In genomic region chr11:97641668-97642067, GRCm38 (mm10) we compare ENCODE assay signal across 12 mouse cellular contexts. TPM values are rescaled to one million over a fixed set of nuclear protein-coding genes. Genes with fewer than 3 reads are reported as not detected.
DNase-seq lines count a peak whose midpoint lies in the region; TF ChIP-seq lines count a peak whose summit lies in the region.
"Had no signal": no experiment of that assay in that cellular context is flagged by ENCODE, and none has a peak within 500 bp of the region (broad histone marks: within the 10 kb centered on the region; RNA-seq: fewer than 3 reads in every experiment).

No protein-coding gene starts in this region.

- H3K4me3 ChIP-seq in layer of hippocampus, adult 2 months = no peak overlapping the region
- no peak overlapping the region for H3K4me3 ChIP-seq in cortical plate, adult 2 months (ENCODE audit: insufficient read depth, low read length)
- H3K4me3 ChIP-seq in left cerebral cortex, adult 2 months = no peak overlapping the region
- H3K4me3 ChIP-seq: embryonic facial prominence, embryonic 13.5 days; hindbrain, embryonic 15.5 days had no signal

- TF ChIP-seq POLR2A in cortical plate, adult 2 months (IDR thresholded peaks at IDR 0.05; ENCODE audit: extremely low read depth, insufficient read depth, low read length) = no peak

- DNase-seq in layer of hippocampus, adult 2 months (ENCODE audit: low spot score in 2 of 2) = peak; percentile 68 to 83
- no peak for DNase-seq in layer of hippocampus, postnatal 10 days (ENCODE audit: low spot score in 2 of 2)
- peak; percentile 59 to 78 for DNase-seq in left cerebral cortex, adult 2 months (ENCODE audit: extremely low spot score in 1 of 2, low spot score in 2 of 2)
- peak; percentile 70 to 86 for DNase-seq in right cerebral cortex, postnatal 36 days (ENCODE audit: low spot score in 2 of 2)
- no peak for DNase-seq in adrenal gland, adult 2 months
- DNase-seq in spleen, adult 18-20 months = no peak
- DNase-seq: heart, adult 11 months; kidney, postnatal 10 days; thymus, postnatal 25 days had no signal

- no peak for TF ChIP-seq CTCF in layer of hippocampus, adult 2 months (conservative IDR thresholded peaks at IDR 0.05)
- TF ChIP-seq CTCF in cortical plate, adult 2 months (IDR thresholded peaks at IDR 0.05; ENCODE audit: extremely low read depth, insufficient read depth, low read length) = no peak
- TF ChIP-seq CTCF in left cerebral cortex, adult 2 months (IDR thresholded peaks at IDR 0.05) = no peak

- intact Hi-C loops in left cerebral cortex, adult 2 months (cut with DNase I) = no loop called here

- peaks cover 7% of the 10 kb centered on the region; the same call in 1 of the 2 replicates for H3K4me1 ChIP-seq in cortical plate, adult 2 months (ENCODE audit: control insufficient read depth, insufficient read depth, low read length)
- H3K4me1 ChIP-seq: embryonic facial prominence, embryonic 13.5 days; hindbrain, embryonic 15.5 days had no signal

- H3K27ac ChIP-seq in layer of hippocampus, adult 2 months = peak overlapping the region; percentile 82
- peak overlapping the region; percentile 66 for H3K27ac ChIP-seq in cortical plate, adult 2 months (ENCODE audit: insufficient read depth, low read length)
- peak overlapping the region; percentile 95 for H3K27ac ChIP-seq in left cerebral cortex, adult 2 months
- H3K27ac ChIP-seq: embryonic facial prominence, embryonic 13.5 days; hindbrain, embryonic 15.5 days had no signal

RNA-seq across cellular contexts. Expression of gene Epop, which starts 12.2 kb away (rescaled TPM):
- 10 to 100 TPM; 34.1 to 35.1 TPM for total RNA-seq in layer of hippocampus, adult 2 months (2021)
- 1 to 10 TPM; 7.4 to 9.8 TPM for total RNA-seq in layer of hippocampus, postnatal 10 days (2021)
- polyA plus RNA-seq in cortical plate, adult 2 months (2012; rRNA removed) = 89.5 and 95.2 TPM in 2 replicates
- total RNA-seq in left cerebral cortex, adult 2 months (2021) = 100 to 1,000 TPM in 1 of 2 experiments, 10 to 100 TPM in 1; 99.9 to 107 TPM
- 1 to 10 TPM; 2.0 to 6.8 TPM for total RNA-seq in adrenal gland, adult 2 months (2021)
- polyA plus RNA-seq in adrenal gland, adult 2 months (2012; rRNA removed) = 10.6 and 16.2 TPM in 2 replicates

RNA-seq across cellular contexts. Expression of gene Mllt6, which starts 21.5 kb away (rescaled TPM):
- total RNA-seq in layer of hippocampus, adult 2 months (2021) = 100 to 1,000 TPM; 122 to 124 TPM
- 10 to 100 TPM; 50.5 to 55.5 TPM for total RNA-seq in layer of hippocampus, postnatal 10 days (2021)
- polyA plus RNA-seq in cortical plate, adult 2 months (2012; rRNA removed) = 78.5 and 83.4 TPM in 2 replicates
- 100 to 1,000 TPM; 143 to 147 TPM for total RNA-seq in left cerebral cortex, adult 2 months (2021)
- total RNA-seq in adrenal gland, adult 2 months (2021) = 10 to 100 TPM; 30.6 to 51.2 TPM
- polyA plus RNA-seq in adrenal gland, adult 2 months (2012; rRNA removed) = 73.0 and 85.8 TPM in 2 replicates

RNA-seq across cellular contexts. Expression of gene Cisd3, which starts 44.0 kb away (rescaled TPM):
- total RNA-seq in layer of hippocampus, adult 2 months (2021) = 10 to 100 TPM; 45.5 to 49.3 TPM
- 10 to 100 TPM; 34.3 to 40.1 TPM for total RNA-seq in layer of hippocampus, postnatal 10 days (2021)
- polyA plus RNA-seq in cortical plate, adult 2 months (2012; rRNA removed) = 59.9 and 65.5 TPM in 2 replicates
- 10 to 100 TPM; 47.7 to 57.6 TPM for total RNA-seq in left cerebral cortex, adult 2 months (2021)
- 100 to 1,000 TPM; 183 to 265 TPM for total RNA-seq in adrenal gland, adult 2 months (2021)
- polyA plus RNA-seq in adrenal gland, adult 2 months (2012; rRNA removed) = 61.6 and 66.4 TPM in 2 replicates

RNA-seq across cellular contexts. Expression of gene Pcgf2, which starts 58.6 kb away (rescaled TPM):
- total RNA-seq in layer of hippocampus, adult 2 months (2021) = 10 to 100 TPM; 29.1 to 31.1 TPM
- 10 to 100 TPM; 51.0 to 52.0 TPM for total RNA-seq in layer of hippocampus, postnatal 10 days (2021)
- polyA plus RNA-seq in cortical plate, adult 2 months (2012; rRNA removed) = 64.1 and 72.2 TPM in 2 replicates
- total RNA-seq in left cerebral cortex, adult 2 months (2021) = 10 to 100 TPM; 36.2 to 39.6 TPM
- 10 to 100 TPM; 19.8 to 26.1 TPM for total RNA-seq in adrenal gland, adult 2 months (2021)
- polyA plus RNA-seq in adrenal gland, adult 2 months (2012; rRNA removed) = 89.5 and 107 TPM in 2 replicates

Comparison
In these comparisons a context has a peak if more than half of its experiments do, and no peak if none do; other contexts are left out.
1. DNase-seq: peak in layer of hippocampus, adult 2 months (2 of 2), left cerebral cortex, adult 2 months (2 of 2) and right cerebral cortex, postnatal 36 days (2 of 2); none in layer of hippocampus, postnatal 10 days (0 of 2), adrenal gland, adult 2 months (single experiment) and spleen, adult 18-20 months (0 of 2).
2. Peak in every context shown above with its lines, with median percentiles within 50 percentile points of each other: H3K27ac ChIP-seq.